Mouse (Mus musculus): Measurements from ENCODE around the gene Jph4. TPM values are rescaled to one million over a fixed set of nuclear protein-coding genes. Genes with fewer than 3 reads are reported as not detected.

The Jph4 gene
- total and polyA plus RNA-seq, 3 experiments, result 0.23 to 0.25 TPM; not detected in 1

GRCm38 (mm10) chr14:55125711-55126110, 9.0 kb upstream of the Jph4 start:
- 48% methylated on average over 5 of the region's 5 CpGs for WGBS
- 0 out of 2 replicates have a peak, but pooled peaks cover 1% of the 10 kb centered on the region for H3K4me1 ChIP-seq (ENCODE audit: control insufficient read depth, insufficient read depth, low read length)
- no peaks in the 10 kb centered on the region for H3K79me2 ChIP-seq (replicated peaks; ENCODE audit: control insufficient read depth, insufficient read depth, low read length)
- TF ChIP-seq CTCF (IDR thresholded peaks at IDR 0.05) (no peak), EP300 (IDR thresholded peaks at IDR 0.05; ENCODE audit: insufficient read depth, low read depth, low read length) (no peak), POLR2A (IDR thresholded peaks at IDR 0.05; ENCODE audit: insufficient read depth, low read depth, low read length) (no peak)
- no peak for DNase-seq
- H3K4me3 ChIP-seq, result no peak overlapping the region
- no peaks in the 10 kb centered on the region for H3K27me3 ChIP-seq (ENCODE audit: control insufficient read depth, insufficient read depth, low read length)
- intact Hi-C loops (cut with DNase I), result no loop called here
- H3K36me3 ChIP-seq (ENCODE audit: control insufficient read depth, insufficient read depth, low read length), result no peaks in the 10 kb centered on the region
- H3K9ac ChIP-seq (ENCODE audit: low read depth, low read length), result no peak overlapping the region
- no peak overlapping the region for H3K27ac ChIP-seq

GRCm38 (mm10) chr14:55122359-55122758, 5.6 kb upstream of the Jph4 start:
- H3K4me3 ChIP-seq, result no peak overlapping the region
- no peak overlapping the region for H3K9ac ChIP-seq (ENCODE audit: low read depth, low read length)
- intact Hi-C loops (cut with DNase I), result loop anchor here (2.0 kb wide), 2 partner anchors 38 to 316 kb away; no protein-coding TSS in a partner anchor
- no peak for DNase-seq
- H3K27ac ChIP-seq, result no peak overlapping the region
- H3K27me3 ChIP-seq (ENCODE audit: control insufficient read depth, insufficient read depth, low read length), result no peaks in the 10 kb centered on the region
- 0 out of 2 replicates have a peak, but pooled peaks cover 1% of the 10 kb centered on the region for H3K4me1 ChIP-seq (ENCODE audit: control insufficient read depth, insufficient read depth, low read length)
- H3K79me2 ChIP-seq (replicated peaks; ENCODE audit: control insufficient read depth, insufficient read depth, low read length), result no peaks in the 10 kb centered on the region
- TF ChIP-seq POLR2A (IDR thresholded peaks at IDR 0.05; ENCODE audit: insufficient read depth, low read depth, low read length) (no peak), EP300 (IDR thresholded peaks at IDR 0.05; ENCODE audit: insufficient read depth, low read depth, low read length) (no peak), CTCF (IDR thresholded peaks at IDR 0.05) (no peak)
- 19% methylated on average over 8 of the region's 8 CpGs for WGBS
- no peaks in the 10 kb centered on the region for H3K36me3 ChIP-seq (ENCODE audit: control insufficient read depth, insufficient read depth, low read length)

GRCm38 (mm10) chr14:55121947-55122346, 5.2 kb upstream of the Jph4 start:
- no peak overlapping the region for H3K4me3 ChIP-seq
- H3K27ac ChIP-seq, result no peak overlapping the region
- H3K27me3 ChIP-seq (ENCODE audit: control insufficient read depth, insufficient read depth, low read length), result no peaks in the 10 kb centered on the region
- DNase-seq, result peak; percentile 80 to 81
- intact Hi-C loops (cut with DNase I), result loop anchor here (2.0 kb wide), 2 partner anchors 39 to 317 kb away; no protein-coding TSS in a partner anchor
- no peaks in the 10 kb centered on the region for H3K36me3 ChIP-seq (ENCODE audit: control insufficient read depth, insufficient read depth, low read length)
- TF ChIP-seq EP300 (IDR thresholded peaks at IDR 0.05; ENCODE audit: insufficient read depth, low read depth, low read length) (peak; percentile 72; the same call in 1 of the 2 replicates), CTCF (IDR thresholded peaks at IDR 0.05) (peak; percentile 76), POLR2A (IDR thresholded peaks at IDR 0.05; ENCODE audit: insufficient read depth, low read depth, low read length) (no peak)
- H3K9ac ChIP-seq (ENCODE audit: low read depth, low read length), result no peak overlapping the region
- 0 out of 2 replicates have a peak, but pooled peaks cover 1% of the 10 kb centered on the region for H3K4me1 ChIP-seq (ENCODE audit: control insufficient read depth, insufficient read depth, low read length)
- WGBS, result 2% methylated on average over 5 of the region's 5 CpGs
- H3K79me2 ChIP-seq (replicated peaks; ENCODE audit: control insufficient read depth, insufficient read depth, low read length), result no peaks in the 10 kb centered on the region

- TF ChIP-seq POLR2A (IDR thresholded peaks at IDR 0.05; ENCODE audit: insufficient read depth, low read depth, low read length) (no peak), CTCF (IDR thresholded peaks at IDR 0.05) (peak; percentile 57), EP300 (IDR thresholded peaks at IDR 0.05; ENCODE audit: insufficient read depth, low read depth, low read length) (no peak)
- WGBS, result 79% methylated on average over 4 of the region's 4 CpGs
- peaks cover 1% of the 10 kb centered on the region; the same call in 1 of the 2 replicates for H3K4me1 ChIP-seq (ENCODE audit: control insufficient read depth, insufficient read depth, low read length)
- H3K4me3 ChIP-seq, result no peak overlapping the region
- DNase-seq, result no peak
- H3K9ac ChIP-seq (ENCODE audit: low read depth, low read length), result no peak overlapping the region
- peaks cover 14% of the 10 kb centered on the region for H3K27me3 ChIP-seq (ENCODE audit: control insufficient read depth, insufficient read depth, low read length)
- H3K27ac ChIP-seq, result no peak overlapping the region
- no peaks in the 10 kb centered on the region for H3K79me2 ChIP-seq (replicated peaks; ENCODE audit: control insufficient read depth, insufficient read depth, low read length)
- H3K36me3 ChIP-seq (ENCODE audit: control insufficient read depth, insufficient read depth, low read length), result no peaks in the 10 kb centered on the region
- intact Hi-C loops (cut with DNase I), result no loop called here
Observed at GRCm38 (mm10) chr14:55119421-55120134, 2.8 kb upstream of the Jph4 start.

GRCm38 (mm10) chr14:55118852-55119251, 2.1 kb upstream of the Jph4 start:
- peaks cover 5% of the 10 kb centered on the region for H3K4me1 ChIP-seq (ENCODE audit: control insufficient read depth, insufficient read depth, low read length)
- H3K79me2 ChIP-seq (replicated peaks; ENCODE audit: control insufficient read depth, insufficient read depth, low read length), result no peaks in the 10 kb centered on the region
- H3K27me3 ChIP-seq (ENCODE audit: control insufficient read depth, insufficient read depth, low read length), result peaks cover 20% of the 10 kb centered on the region
- H3K36me3 ChIP-seq (ENCODE audit: control insufficient read depth, insufficient read depth, low read length), result no peaks in the 10 kb centered on the region
- WGBS, result 49% methylated on average over 4 of the region's 4 CpGs
- no peak overlapping the region for H3K4me3 ChIP-seq
- H3K9ac ChIP-seq (ENCODE audit: low read depth, low read length), result no peak overlapping the region
- DNase-seq, result peak in 1 of 2 experiments; percentile 23
- H3K27ac ChIP-seq, result no peak overlapping the region
- intact Hi-C loops (cut with DNase I), result no loop called here
- TF ChIP-seq POLR2A (IDR thresholded peaks at IDR 0.05; ENCODE audit: insufficient read depth, low read depth, low read length), result no peak
- TF ChIP-seq CTCF (IDR thresholded peaks at IDR 0.05), result no peak
- TF ChIP-seq EP300 (IDR thresholded peaks at IDR 0.05; ENCODE audit: insufficient read depth, low read depth, low read length), result no peak

- Histone ChIP-seq H3K9ac (ENCODE audit: low read depth, low read length) (no peak overlapping the region), H3K27me3 (ENCODE audit: control insufficient read depth, insufficient read depth, low read length) (peaks cover 24% of the 10 kb centered on the region), H3K4me1 (ENCODE audit: control insufficient read depth, insufficient read depth, low read length) (peaks cover 4% of the 10 kb centered on the region), H3K36me3 (ENCODE audit: control insufficient read depth, insufficient read depth, low read length) (no peaks in the 10 kb centered on the region), H3K4me3 (no peak overlapping the region), H3K79me2 (replicated peaks; ENCODE audit: control insufficient read depth, insufficient read depth, low read length) (no peaks in the 10 kb centered on the region), H3K27ac (no peak overlapping the region)
- TF ChIP-seq POLR2A (IDR thresholded peaks at IDR 0.05; ENCODE audit: insufficient read depth, low read depth, low read length), result no peak
- intact Hi-C loops (cut with DNase I), result no loop called here
- no peak for DNase-seq
- 5% methylated on average over 8 of the region's 8 CpGs for WGBS
Observed at GRCm38 (mm10) chr14:55115846-55116245, 889 bp downstream of the Jph4 start.
